Mouse (Mus musculus): ENCODE results near the gene Ly75. TPM values are rescaled to one million over a fixed set of nuclear protein-coding genes. Genes with fewer than 3 reads are reported as not detected.

Gene Ly75
- polyA plus RNA-seq, 1 experiment from 2014 or later = 3.0 TPM

DNA sequence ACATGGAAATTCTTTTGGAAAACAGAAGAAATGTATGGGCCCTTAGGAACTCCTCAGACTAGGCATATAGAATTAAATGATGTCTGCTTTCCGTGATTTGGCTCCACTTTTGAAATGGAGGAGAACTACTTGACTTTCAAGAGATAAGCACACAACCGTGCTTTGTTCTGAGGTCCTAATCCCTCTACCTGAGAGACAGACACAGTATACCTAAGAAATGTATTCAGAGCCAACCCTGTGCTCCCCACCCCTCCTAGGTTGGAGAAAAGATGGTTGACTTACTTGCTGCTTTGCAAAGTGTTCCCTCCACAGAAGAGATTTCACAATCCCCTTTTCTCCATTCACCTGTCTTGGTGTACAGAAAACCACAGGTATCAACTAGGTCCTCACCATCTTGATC is 126.4 kb downstream of the Ly75 start:
- Histone ChIP-seq H3K9me3 (replicated peaks; ENCODE audit: control insufficient read depth, low read length) (no peaks in the 10 kb centered on the region), H3K27me3 (ENCODE audit: control insufficient read depth, insufficient read depth, low read depth, low read length) (no peaks in the 10 kb centered on the region), H3K4me3 (ENCODE audit: low read depth, low read length) (no peak overlapping the region), H3K9ac (ENCODE audit: low read depth, low read length) (no peak overlapping the region), H3K36me3 (ENCODE audit: control insufficient read depth, insufficient read depth) (peaks cover 18% of the 10 kb centered on the region), H3K4me2 (ENCODE audit: low read depth, low read length) (no peak overlapping the region), H3K4me1 (ENCODE audit: control insufficient read depth, low read depth, low read length) (no peaks in the 10 kb centered on the region), H3K27ac (ENCODE audit: low read length) (no peak overlapping the region)
- WGBS (ENCODE audit: insufficient replicate concordance) = 60% methylated on average over 2 of the region's 2 CpGs
- ATAC-seq (ENCODE audit: low read depth) = no peak

GRCm38 (mm10) chr2:60253506-60253905 is 129.6 kb downstream of the Ly75 start:
- no peaks in the 10 kb centered on the region for H3K9me3 ChIP-seq (replicated peaks; ENCODE audit: control insufficient read depth, low read length)
- ATAC-seq (ENCODE audit: low read depth) = no peak
- no peak overlapping the region for H3K27ac ChIP-seq (ENCODE audit: low read length)
- H3K4me3 ChIP-seq (ENCODE audit: low read depth, low read length) = no peak overlapping the region
- H3K27me3 ChIP-seq (ENCODE audit: control insufficient read depth, insufficient read depth, low read depth, low read length) = no peaks in the 10 kb centered on the region
- no peaks in the 10 kb centered on the region for H3K4me1 ChIP-seq (ENCODE audit: control insufficient read depth, low read depth, low read length)
- H3K4me2 ChIP-seq (ENCODE audit: low read depth, low read length) = no peak overlapping the region
- peaks cover 20% of the 10 kb centered on the region for H3K36me3 ChIP-seq (ENCODE audit: control insufficient read depth, insufficient read depth)
- H3K9ac ChIP-seq (ENCODE audit: low read depth, low read length) = no peak overlapping the region

DNA sequence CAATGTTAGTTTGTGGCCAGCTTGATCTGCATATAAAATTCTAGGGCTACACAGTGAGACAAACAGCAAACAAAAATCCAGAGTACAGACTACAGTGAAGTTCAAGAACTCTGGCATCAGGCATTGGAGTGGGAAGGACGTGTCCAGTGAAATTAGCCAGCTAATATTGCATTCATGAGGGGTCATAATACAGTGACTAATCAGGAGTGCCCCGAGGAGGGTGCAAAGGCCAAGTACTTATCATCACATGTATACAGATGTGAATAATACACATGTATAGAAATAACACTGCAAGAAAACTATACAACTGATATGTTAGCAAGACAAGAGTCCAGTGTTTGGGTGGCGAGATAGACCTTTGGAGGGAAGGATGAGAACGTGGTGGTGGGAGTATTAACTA is 130.3 kb downstream of the Ly75 start:
- no peak overlapping the region for H3K4me2 ChIP-seq (ENCODE audit: low read depth, low read length)
- 68% methylated on average over 4 of the region's 4 CpGs for WGBS (ENCODE audit: insufficient replicate concordance)
- no peaks in the 10 kb centered on the region for H3K9me3 ChIP-seq (replicated peaks; ENCODE audit: control insufficient read depth, low read length)
- no peak for ATAC-seq (ENCODE audit: low read depth)
- no peaks in the 10 kb centered on the region for H3K27me3 ChIP-seq (ENCODE audit: control insufficient read depth, insufficient read depth, low read depth, low read length)
- H3K4me3 ChIP-seq (ENCODE audit: low read depth, low read length) = no peak overlapping the region
- H3K27ac ChIP-seq (ENCODE audit: low read length) = no peak overlapping the region
- no peak overlapping the region for H3K9ac ChIP-seq (ENCODE audit: low read depth, low read length)
- no peaks in the 10 kb centered on the region for H3K4me1 ChIP-seq (ENCODE audit: control insufficient read depth, low read depth, low read length)
- H3K36me3 ChIP-seq (ENCODE audit: control insufficient read depth, insufficient read depth) = peaks cover 17% of the 10 kb centered on the region

Other genes starting within 250 kb of the Ly75 start
- 15.2 and 16.0 TPM in 2 replicates for gene Baz2b, start 173.5 kb downstream of the Ly75 start, polyA plus RNA-seq (2015; fragmentation: Nextera tagmentation; extraction: Ambion mirVana)
- 20.9 and 21.1 TPM in 2 replicates for gene March7, start 173.4 kb downstream of the Ly75 start, polyA plus RNA-seq (2015; fragmentation: Nextera tagmentation; extraction: Ambion mirVana)
- gene Cd302, start 98.8 kb downstream of the Ly75 start, polyA plus RNA-seq (2015; fragmentation: Nextera tagmentation; extraction: Ambion mirVana) = 98.2 and 101 TPM in 2 replicates
- gene Pla2r1, start 170.0 kb upstream of the Ly75 start, polyA plus RNA-seq (2015; fragmentation: Nextera tagmentation; extraction: Ambion mirVana) = 0.27 and 0.53 TPM in 2 replicates

Data from liver, embryonic 16.5 days (tissue).